Mouse (Mus musculus): ENCODE results near the gene Lrrc66. TPM values are rescaled to one million over a fixed set of nuclear protein-coding genes. Genes with fewer than 3 reads are reported as not detected.
A peak's percentile ranks its signal among the peaks of the same experiment; 100 is the strongest.

Gene Lrrc66
- polyA plus RNA-seq (2015; fragmentation: Nextera tagmentation; extraction: Ambion mirVana): not detected in 2 replicates

GRCm38 (mm10) chr5:73632291-73632690 is at the start of gene Lrrc66:
TSS of gene Lrrc66 (minus strand) at chr5:73632526.
- no peak within 1 kb of the TSS for H3K27ac ChIP-seq
- H3K36me3 ChIP-seq (ENCODE audit: poor library complexity, severe bottlenecking): peaks cover 20% of the 10 kb centered on the region
- 76% methylated on average over 8 of the region's 8 CpGs for WGBS

GRCm38 (mm10) chr5:73676626-73677025 is 44.3 kb upstream of the Lrrc66 start:
- peak; percentile 48; the same call in 1 of the 2 replicates for ATAC-seq
- no peaks in the 10 kb centered on the region for H3K9me3 ChIP-seq (replicated peaks)
- no peaks in the 10 kb centered on the region for H3K36me3 ChIP-seq (ENCODE audit: poor library complexity, severe bottlenecking)
- 37% methylated on average over 13 of the region's 13 CpGs for WGBS
- H3K27ac ChIP-seq: no peak overlapping the region
- H3K4me3 ChIP-seq: no peak overlapping the region
- H3K4me1 ChIP-seq: 0 out of 2 replicates have a peak, but pooled peaks cover 7% of the 10 kb centered on the region
- H3K4me2 ChIP-seq: peak overlapping the region; percentile 25
- H3K9ac ChIP-seq: no peak overlapping the region
- no peaks in the 10 kb centered on the region for H3K27me3 ChIP-seq

More at GRCm38 (mm10) chr5:73632291-73632690, at the start of gene Lrrc66:
- H3K27me3 ChIP-seq: no peaks in the 10 kb centered on the region
- no peak within 1 kb of the TSS for H3K9ac ChIP-seq
- no peak within 1 kb of the TSS for H3K4me2 ChIP-seq
- no peaks in the 10 kb centered on the region for H3K9me3 ChIP-seq (replicated peaks)
- H3K4me3 ChIP-seq: no peak within 1 kb of the TSS
- H3K4me1 ChIP-seq: peaks cover 7% of the 10 kb centered on the region
- no peak for ATAC-seq

GRCm38 (mm10) chr5:73675604-73676003 is 43.3 kb upstream of the Lrrc66 start:
- H3K4me1 ChIP-seq: 0 out of 2 replicates have a peak, but pooled peaks cover 7% of the 10 kb centered on the region
- H3K9ac ChIP-seq: no peak overlapping the region
- H3K9me3 ChIP-seq (replicated peaks): no peaks in the 10 kb centered on the region
- H3K27ac ChIP-seq: no peak overlapping the region
- no peaks in the 10 kb centered on the region for H3K27me3 ChIP-seq
- ATAC-seq: peak; percentile 33; the same call in 1 of the 2 replicates
- no peak overlapping the region for H3K4me2 ChIP-seq
- no peaks in the 10 kb centered on the region for H3K36me3 ChIP-seq (ENCODE audit: poor library complexity, severe bottlenecking)
- no peak overlapping the region for H3K4me3 ChIP-seq
- WGBS: 71% methylated on average over 3 of the region's 3 CpGs

GRCm38 (mm10) chr5:73669386-73669785 is 37.1 kb upstream of the Lrrc66 start:
- 0 out of 2 replicates have a peak, but pooled peaks cover 2% of the 10 kb centered on the region for H3K27me3 ChIP-seq
- WGBS: 52% methylated on average over 26 of the region's 26 CpGs
- H3K9ac ChIP-seq: no peak overlapping the region
- no peaks in the 10 kb centered on the region for H3K36me3 ChIP-seq (ENCODE audit: poor library complexity, severe bottlenecking)
- no peak for ATAC-seq
- H3K27ac ChIP-seq: no peak overlapping the region
- H3K4me3 ChIP-seq: no peak overlapping the region
- no peaks in the 10 kb centered on the region for H3K9me3 ChIP-seq (replicated peaks)
- H3K4me1 ChIP-seq: no peaks in the 10 kb centered on the region
- peak overlapping the region; percentile 38 for H3K4me2 ChIP-seq

- no peak for ATAC-seq
- no peak overlapping the region for H3K9ac ChIP-seq
Observed at GRCm38 (mm10) chr5:73667877-73668276, 35.6 kb upstream of the Lrrc66 start.

GRCm38 (mm10) chr5:73666695-73667094 is 34.4 kb upstream of the Lrrc66 start:
- Histone ChIP-seq H3K9me3 (replicated peaks) (no peaks in the 10 kb centered on the region), H3K4me2 (no peak overlapping the region), H3K9ac (no peak overlapping the region), H3K27ac (no peak overlapping the region), H3K4me1 (no peaks in the 10 kb centered on the region), H3K4me3 (no peak overlapping the region), H3K27me3 (0 out of 2 replicates have a peak, but pooled peaks cover 2% of the 10 kb centered on the region), H3K36me3 (ENCODE audit: poor library complexity, severe bottlenecking) (no peaks in the 10 kb centered on the region)
- 95% methylated on average over 2 of the region's 2 CpGs for WGBS
- no peak for ATAC-seq

More at GRCm38 (mm10) chr5:73667877-73668276, 35.6 kb upstream of the Lrrc66 start:
- Histone ChIP-seq H3K9me3 (replicated peaks) (no peaks in the 10 kb centered on the region), H3K36me3 (ENCODE audit: poor library complexity, severe bottlenecking) (no peaks in the 10 kb centered on the region), H3K4me2 (no peak overlapping the region), H3K27me3 (0 out of 2 replicates have a peak, but pooled peaks cover 2% of the 10 kb centered on the region), H3K4me3 (no peak overlapping the region), H3K4me1 (no peaks in the 10 kb centered on the region), H3K27ac (no peak overlapping the region)
- WGBS: 88% methylated on average over 2 of the region's 2 CpGs

GRCm38 (mm10) chr5:73651855-73652201 is 19.5 kb upstream of the Lrrc66 start:
- peak overlapping the region; percentile 88 for H3K4me2 ChIP-seq
- peak overlapping the region; percentile 45 for H3K4me3 ChIP-seq
- 2% methylated on average over 4 of the region's 4 CpGs for WGBS
- H3K27ac ChIP-seq: no peak overlapping the region
- H3K9me3 ChIP-seq (replicated peaks): no peaks in the 10 kb centered on the region
- H3K9ac ChIP-seq: peak overlapping the region; percentile 47; the same call in 1 of the 2 replicates
- H3K36me3 ChIP-seq (ENCODE audit: poor library complexity, severe bottlenecking): no peaks in the 10 kb centered on the region
- peaks cover 26% of the 10 kb centered on the region for H3K4me1 ChIP-seq
- H3K27me3 ChIP-seq: peaks cover 68% of the 10 kb centered on the region
- ATAC-seq: no peak

- peak within 1 kb of the TSS; percentile 88 for H3K4me2 ChIP-seq
- peak within 1 kb of the TSS; percentile 47 for H3K9ac ChIP-seq
- H3K36me3 ChIP-seq (ENCODE audit: poor library complexity, severe bottlenecking): no peaks in the 10 kb centered on the region
- H3K27ac ChIP-seq: no peak within 1 kb of the TSS
- ATAC-seq: 0 out of 2 replicates have a peak, but pooled peaks have one; percentile 11
- H3K4me3 ChIP-seq: peak within 1 kb of the TSS; percentile 45
- peaks cover 32% of the 10 kb centered on the region for H3K4me1 ChIP-seq
- H3K27me3 ChIP-seq: peaks cover 68% of the 10 kb centered on the region
- no peaks in the 10 kb centered on the region for H3K9me3 ChIP-seq (replicated peaks)
- under 1% methylated on average over 53 of the region's 57 CpGs for WGBS
Observed at GRCm38 (mm10) chr5:73651061-73651854, 18.9 kb upstream of the Lrrc66 start, which contains the start of gene Spata18. TSS of gene Spata18 (plus strand) at chr5:73651379.

- Histone ChIP-seq H3K4me1 (peaks cover 33% of the 10 kb centered on the region), H3K4me2 (peak overlapping the region; percentile 88), H3K27ac (no peak overlapping the region), H3K9ac (peak overlapping the region; percentile 47; the same call in 1 of the 2 replicates), H3K27me3 (peaks cover 68% of the 10 kb centered on the region), H3K9me3 (replicated peaks) (no peaks in the 10 kb centered on the region), H3K4me3 (peak overlapping the region; percentile 45), H3K36me3 (ENCODE audit: poor library complexity, severe bottlenecking) (no peaks in the 10 kb centered on the region)
- under 1% methylated on average over 15 of the region's 15 CpGs for WGBS
- no peak for ATAC-seq
Observed at GRCm38 (mm10) chr5:73650365-73650964, 18.1 kb upstream of the Lrrc66 start.

GRCm38 (mm10) chr5:73647261-73647900 is 15.1 kb upstream of the Lrrc66 start, which contains the start of gene Sgcb:
TSS of gene Sgcb (minus strand) at chr5:73647790.
- no peaks in the 10 kb centered on the region for H3K9me3 ChIP-seq (replicated peaks)
- 0 out of 2 replicates have a peak, but pooled peaks cover 6% of the 10 kb centered on the region for H3K36me3 ChIP-seq (ENCODE audit: poor library complexity, severe bottlenecking)
- WGBS: under 1% methylated on average over 57 of the region's 62 CpGs
- ATAC-seq: peak; percentile 91
- H3K27me3 ChIP-seq: peaks cover 47% of the 10 kb centered on the region
- peak within 1 kb of the TSS; percentile 84 for H3K4me3 ChIP-seq
- H3K4me1 ChIP-seq: peaks cover 33% of the 10 kb centered on the region
- peak within 1 kb of the TSS; percentile 90 for H3K9ac ChIP-seq
- H3K4me2 ChIP-seq: peak within 1 kb of the TSS; percentile 73
- H3K27ac ChIP-seq: no peak within 1 kb of the TSS

- no peak for ATAC-seq
- Histone ChIP-seq H3K27me3 (no peaks in the 10 kb centered on the region), H3K4me2 (no peak overlapping the region), H3K4me3 (no peak overlapping the region), H3K9me3 (replicated peaks) (no peaks in the 10 kb centered on the region), H3K4me1 (peaks cover 13% of the 10 kb centered on the region), H3K9ac (no peak overlapping the region), H3K27ac (no peak overlapping the region), H3K36me3 (ENCODE audit: poor library complexity, severe bottlenecking) (peaks cover 33% of the 10 kb centered on the region)
- 84% methylated on average over 4 of the region's 4 CpGs for WGBS
Observed at GRCm38 (mm10) chr5:73642091-73642490, 9.8 kb upstream of the Lrrc66 start.
